Mouse (Mus musculus) liver, postnatal 0 days (tissue): Measurements from ENCODE around the gene Tbc1d23. TPM values are rescaled to one million over a fixed set of nuclear protein-coding genes. Genes with fewer than 3 reads are reported as not detected.

ENCODE experiments used
- ATAC-seq: fragments of 200-750 bp; cut with Nextera tagmentation; 2 replicates; pipeline ENCODE4 v1.8.0; 2017; ENCODE audit warnings: mild to moderate bottlenecking, moderate library complexity
- DNase-seq: peaks from one replicate; pipeline ENCODE4 v3.0.0-alpha.2; 2016
- H3K27ac ChIP-seq: fragments of 300-500 bp; sonication (generic); 2 replicates; pipeline ENCODE4 v1.5.1; 2014; ENCODE audit warnings: antibody characterized with exemption, moderate library complexity, mild to moderate bottlenecking, low read depth
- H3K27me3 ChIP-seq: fragments of 300-500 bp; sonication (generic); 2 replicates; pipeline ENCODE4 v1.6.1; 2014; ENCODE audit warnings: low read length, control low read depth, mixed read lengths; ENCODE audit not compliant: insufficient read depth
- H3K36me3 ChIP-seq: fragments of 300-500 bp; sonication (generic); replicated peaks from 2 replicates; pipeline ENCODE4 v1.6.1; 2014; ENCODE audit warnings: mild to moderate bottlenecking, control low read depth, low read length, moderate library complexity, mixed read lengths; ENCODE audit not compliant: insufficient read depth
- H3K4me1 ChIP-seq: fragments of 300-500 bp; sonication (generic); 2 replicates; pipeline ENCODE4 v1.6.1; 2014; ENCODE audit warnings: antibody characterized with exemption, mild to moderate bottlenecking, control low read depth; ENCODE audit not compliant: insufficient read depth
- H3K4me2 ChIP-seq: fragments of 300-500 bp; sonication (generic); 2 replicates; pipeline ENCODE4 v1.6.1; 2014; ENCODE audit warnings: low read depth, mild to moderate bottlenecking, low read length, moderate library complexity, mixed read lengths
- H3K4me3 ChIP-seq: fragments of 300-500 bp; sonication (generic); 2 replicates; pipeline ENCODE4 v1.5.1; 2014; ENCODE audit warnings: low read depth, low read length
- H3K9ac ChIP-seq: fragments of 300-500 bp; sonication (generic); replicated peaks from 2 replicates; pipeline ENCODE4 v1.6.1; 2014; ENCODE audit warnings: mild to moderate bottlenecking, moderate library complexity
- H3K9me3 ChIP-seq: fragments of 300-500 bp; sonication (generic); 2 replicates; pipeline ENCODE4 v1.6.1; 2016; ENCODE audit warnings: mild to moderate bottlenecking, control low read depth, low read length, mixed read lengths
- CTCF ChIP-seq: sonication (generic); IDR thresholded peaks from 2 replicates; pipeline ENCODE4 v1.5.1; 2016; ENCODE audit warnings: antibody characterized with exemption, low read depth
- EP300 ChIP-seq: IDR thresholded peaks from 2 replicates; pipeline ENCODE4 v1.6.1; 2016; ENCODE audit warnings: antibody characterized with exemption, low read depth, mild to moderate bottlenecking
- WGBS: fragments of 180-500 bp; shearing (Covaris S2); extraction: QIAGEN DNeasy Blood & Tissue Kit; methylation state at CpG from one replicate; pipeline ENCODE4 v1.1.7; 2014; ENCODE audit not compliant: insufficient replicate concordance; 5-methylcytosine and 5-hydroxymethylcytosine counted together
- polyA plus RNA-seq: library from polyadenylated mRNA; unstranded; fragments of >200 nt; fragmentation: Nextera tagmentation; extraction: Ambion mirVana; gene quantifications from 2 replicates; pipeline ENCODE4 v1.2.1, GENCODE M21; 2015

The Tbc1d23 gene
- polyA plus RNA-seq, 1 experiment from 2014 or later, result 6.4 TPM

- Histone ChIP-seq H3K4me2 (peak overlapping the region; percentile 90), H3K27me3 (no peaks in the 10 kb centered on the region), H3K9ac (peak overlapping the region; percentile 100), H3K4me1 (peaks cover 26% of the 10 kb centered on the region), H3K9me3 (no peaks in the 10 kb centered on the region), H3K36me3 (no peaks in the 10 kb centered on the region; the same call in 1 of the 2 replicates), H3K27ac (peak overlapping the region; percentile 99), H3K4me3 (peak overlapping the region; percentile 100)
- under 1% methylated on average over 59 of the region's 59 CpGs for WGBS
- ATAC-seq, result peak; percentile 6
- TF ChIP-seq EP300 (no peak), CTCF (no peak)
- peak; percentile 50 for DNase-seq
Measured at GRCm38 (mm10) chr16:57121816-57122415, 109.4 kb downstream of the Tbc1d23 start.

- Histone ChIP-seq H3K27me3 (no peaks in the 10 kb centered on the region), H3K27ac (peak within 1 kb of the TSS; percentile 99), H3K4me3 (peak within 1 kb of the TSS; percentile 100), H3K9me3 (no peaks in the 10 kb centered on the region), H3K4me2 (peak within 1 kb of the TSS; percentile 90), H3K36me3 (no peaks in the 10 kb centered on the region; the same call in 1 of the 2 replicates), H3K4me1 (peaks cover 26% of the 10 kb centered on the region), H3K9ac (peak within 1 kb of the TSS; percentile 100)
- peak; percentile 97 for ATAC-seq
- peak; percentile 93 for DNase-seq
- WGBS, result under 1% methylated on average over 37 of the region's 37 CpGs
- TF ChIP-seq CTCF (no peak), EP300 (peak; percentile 39; the same call in 1 of the 2 replicates)
Measured at GRCm38 (mm10) chr16:57120913-57121815, 110.1 kb downstream of the Tbc1d23 start, which contains the start of gene Tomm70a. Gene Tomm70a, plus strand, starts transcription at chr16:57121703.

Other genes starting within 250 kb of the Tbc1d23 start
- 0.33 and 0.56 TPM in 2 replicates for gene Tmem45a2, start 160.1 kb downstream of the Tbc1d23 start, polyA plus RNA-seq
- 27.6 and 29.9 TPM in 2 replicates for gene Tomm70a, start 109.8 kb downstream of the Tbc1d23 start, polyA plus RNA-seq
- gene Nit2, start 64.2 kb downstream of the Tbc1d23 start, polyA plus RNA-seq, result 69.3 and 74.2 TPM in 2 replicates
- not detected in 2 replicates for gene Tmem30c, start 61.4 kb upstream of the Tbc1d23 start, polyA plus RNA-seq
- gene Filip1l, start 121.6 kb upstream of the Tbc1d23 start, polyA plus RNA-seq, result 5.5 and 6.2 TPM in 2 replicates